Mouse (Mus musculus) kidney, embryonic 14.5 days (tissue): ENCODE measurements around the gene Eif2b5. TPM values are rescaled to one million over a fixed set of nuclear protein-coding genes. Genes with fewer than 3 reads are reported as not detected.

Source experiments
- ATAC-seq: fragments of 200-750 bp; cut with Nextera tagmentation; 2 replicates; pipeline ENCODE4 v1.8.0; 2017; ENCODE audit warnings: moderate number of reproducible peaks, mild to moderate bottlenecking, moderate TSS enrichment, moderate library complexity; ENCODE audit not compliant: low FRiP score, low TSS enrichment
- H3K27ac ChIP-seq: fragments of 300-500 bp; sonication (generic); 2 replicates; pipeline ENCODE4 v1.5.1; 2014; ENCODE audit warnings: low read depth, mild to moderate bottlenecking, low read length, moderate library complexity, mixed read lengths
- H3K27me3 ChIP-seq: fragments of 300-500 bp; sonication (generic); 2 replicates; pipeline ENCODE4 v1.6.1; 2014; ENCODE audit warnings: mild to moderate bottlenecking, low read length; ENCODE audit not compliant: control insufficient read depth, insufficient read depth
- H3K36me3 ChIP-seq: fragments of 300-500 bp; sonication (generic); 2 replicates; pipeline ENCODE4 v1.6.1; 2014; ENCODE audit warnings: low read length, mixed read lengths; ENCODE audit not compliant: control insufficient read depth, insufficient read depth
- H3K4me1 ChIP-seq: fragments of 300-500 bp; sonication (generic); 2 replicates; pipeline ENCODE4 v1.6.1; 2014; ENCODE audit warnings: low read length, mixed read lengths; ENCODE audit not compliant: control insufficient read depth, insufficient read depth
- H3K4me2 ChIP-seq: fragments of 300-500 bp; sonication (generic); replicated peaks from 2 replicates; pipeline ENCODE4 v1.6.1; 2014; ENCODE audit warnings: low read depth, mild to moderate bottlenecking, low read length
- H3K4me3 ChIP-seq: fragments of 300-500 bp; sonication (generic); 2 replicates; pipeline ENCODE4 v1.5.1; 2014; ENCODE audit warnings: mild to moderate bottlenecking, low read length
- H3K9ac ChIP-seq: fragments of 300-500 bp; sonication (generic); 2 replicates; pipeline ENCODE4 v1.6.1; 2014; ENCODE audit warnings: low read depth, mild to moderate bottlenecking, low read length, moderate library complexity
- H3K9me3 ChIP-seq: fragments of 300-500 bp; sonication (generic); 2 replicates; pipeline ENCODE4 v1.6.1; 2016; ENCODE audit warnings: low read length; ENCODE audit not compliant: control insufficient read depth
- WGBS: fragments of 180-500 bp; shearing (Covaris S2); extraction: QIAGEN DNeasy Blood & Tissue Kit; methylation state at CpG from one replicate; pipeline ENCODE4 v1.1.7; 2014; 5-methylcytosine and 5-hydroxymethylcytosine counted together
- polyA plus RNA-seq: library from polyadenylated mRNA; unstranded; fragments of >200 nt; fragmentation: Nextera tagmentation; extraction: Ambion mirVana; gene quantifications from 2 replicates; pipeline ENCODE4 v1.2.1, GENCODE M21; 2014

Gene Eif2b5
- polyA plus RNA-seq, 1 experiment from 2014 or later: 115 TPM

DNA sequence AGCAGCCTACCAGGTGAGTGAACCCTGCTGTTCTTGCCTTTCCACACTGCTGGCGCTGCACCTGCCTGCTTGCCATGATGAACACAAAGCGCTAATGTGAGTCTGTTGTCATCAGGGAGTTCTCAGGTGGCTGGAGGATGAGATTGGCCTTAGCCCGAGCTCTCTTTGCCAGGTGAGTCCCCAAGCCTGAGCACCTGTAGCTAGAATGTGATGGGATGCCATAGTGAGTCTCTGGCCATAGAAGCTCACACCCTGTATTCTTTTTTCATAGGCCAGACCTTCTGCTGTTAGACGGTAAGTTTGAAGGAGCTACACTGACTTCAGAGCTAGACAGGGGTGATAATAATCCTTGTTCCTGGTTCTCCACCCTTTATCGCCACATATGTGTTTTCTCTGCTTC lies 53.1 kb downstream of the Eif2b5 start:
- Histone ChIP-seq H3K4me2 (no peak overlapping the region), H3K9ac (no peak overlapping the region), H3K4me3 (no peak overlapping the region), H3K36me3 (peaks cover 61% of the 10 kb centered on the region), H3K27ac (no peak overlapping the region), H3K27me3 (no peaks in the 10 kb centered on the region), H3K4me1 (peaks cover 11% of the 10 kb centered on the region; the same call in 1 of the 2 replicates), H3K9me3 (no peaks in the 10 kb centered on the region)
- WGBS: 98% methylated on average over 5 of the region's 5 CpGs
- no peak for ATAC-seq

DNA sequence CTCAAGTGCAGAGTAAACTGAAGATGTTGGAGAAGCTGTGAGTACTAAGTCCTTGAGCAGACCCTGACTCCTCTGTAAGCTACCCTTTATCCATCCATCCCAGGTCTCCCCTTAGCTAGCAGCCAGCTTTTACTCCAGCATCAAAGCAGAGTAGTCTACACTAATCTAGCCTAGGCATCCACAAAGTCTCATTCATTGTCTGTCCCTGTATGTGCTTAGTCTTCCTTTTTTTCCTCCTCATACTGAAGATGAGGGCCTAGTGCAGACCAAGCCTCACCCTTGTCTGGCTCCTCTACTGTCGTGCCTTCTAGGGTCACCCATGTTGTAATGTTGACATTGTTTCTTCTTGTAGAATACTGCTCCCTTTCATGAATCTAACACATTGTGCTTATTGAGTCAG lies 54.0 kb downstream of the Eif2b5 start:
- H3K4me3 ChIP-seq: no peak overlapping the region
- H3K36me3 ChIP-seq: peaks cover 65% of the 10 kb centered on the region
- no peak overlapping the region for H3K27ac ChIP-seq

GRCm38 (mm10) chr16:20555000-20555399 lies 56.4 kb downstream of the Eif2b5 start:
- 86% methylated on average over 6 of the region's 6 CpGs for WGBS
- no peak overlapping the region for H3K9ac ChIP-seq
- no peaks in the 10 kb centered on the region for H3K27me3 ChIP-seq
- H3K36me3 ChIP-seq: peaks cover 85% of the 10 kb centered on the region
- no peaks in the 10 kb centered on the region for H3K4me1 ChIP-seq
- H3K4me2 ChIP-seq: no peak overlapping the region
- no peak overlapping the region for H3K27ac ChIP-seq
- no peaks in the 10 kb centered on the region for H3K9me3 ChIP-seq
- no peak for ATAC-seq
- no peak overlapping the region for H3K4me3 ChIP-seq

More for the DNA sequence above, 54.0 kb downstream of the Eif2b5 start:
- peaks cover 8% of the 10 kb centered on the region; the same call in 1 of the 2 replicates for H3K4me1 ChIP-seq
- no peak overlapping the region for H3K9ac ChIP-seq
- WGBS: 88% methylated on average over 1 of the region's 1 CpGs
- no peak overlapping the region for H3K4me2 ChIP-seq
- no peak for ATAC-seq
- H3K27me3 ChIP-seq: no peaks in the 10 kb centered on the region
- no peaks in the 10 kb centered on the region for H3K9me3 ChIP-seq

GRCm38 (mm10) chr16:20557381-20557780 lies 58.8 kb downstream of the Eif2b5 start:
- Histone ChIP-seq H3K27me3 (no peaks in the 10 kb centered on the region), H3K9ac (no peak overlapping the region), H3K4me3 (no peak overlapping the region), H3K4me2 (no peak overlapping the region), H3K9me3 (no peaks in the 10 kb centered on the region), H3K36me3 (peaks cover 87% of the 10 kb centered on the region), H3K4me1 (no peaks in the 10 kb centered on the region), H3K27ac (no peak overlapping the region)
- 70% methylated on average over 7 of the region's 7 CpGs for WGBS
- ATAC-seq: no peak

Other genes starting within 250 kb of the Eif2b5 start
- 84.6 and 110 TPM in 2 replicates for gene Parl, start 196.4 kb upstream of the Eif2b5 start, polyA plus RNA-seq
- not detected in 2 replicates for gene Cyp2ab1, start 173.4 kb upstream of the Eif2b5 start, polyA plus RNA-seq
- 37.3 and 64.0 TPM in 2 replicates for gene Abcc5, start 72.4 kb upstream of the Eif2b5 start, polyA plus RNA-seq
- 29.1 and 30.5 TPM in 2 replicates for gene Dvl3, start 18.2 kb downstream of the Eif2b5 start, polyA plus RNA-seq
- 607 TPM in 2 replicates for gene Ap2m1, start 36.7 kb downstream of the Eif2b5 start, polyA plus RNA-seq
- 42.6 and 44.5 TPM in 2 replicates for gene Abcf3, start 49.8 kb downstream of the Eif2b5 start, polyA plus RNA-seq
- gene Vwa5b2, start 90.7 kb downstream of the Eif2b5 start, polyA plus RNA-seq: 0.79 and 1.3 TPM in 2 replicates
- gene Eef1akmt4, start 112.8 kb downstream of the Eif2b5 start, polyA plus RNA-seq: 42.2 and 42.4 TPM in 2 replicates
- gene Gm49333, start 112.8 kb downstream of the Eif2b5 start, polyA plus RNA-seq: not detected in 2 replicates
- 44.3 and 55.7 TPM in 2 replicates for gene Alg3, start 112.9 kb downstream of the Eif2b5 start, polyA plus RNA-seq
- 1.7 and 1.9 TPM in 2 replicates for gene Camk2n2, start 122.5 kb downstream of the Eif2b5 start, polyA plus RNA-seq
- 2.6 and 3.1 TPM in 2 replicates for gene Ece2, start 131.0 kb downstream of the Eif2b5 start, polyA plus RNA-seq
- gene Psmd2, start 152.8 kb downstream of the Eif2b5 start, polyA plus RNA-seq: 208 and 355 TPM in 2 replicates
- gene Eif4g1, start 169.5 kb downstream of the Eif2b5 start, polyA plus RNA-seq: 131 and 213 TPM in 2 replicates
- 3.8 and 5.5 TPM in 2 replicates for gene Fam131a, start 194.4 kb downstream of the Eif2b5 start, polyA plus RNA-seq
- gene Polr2h, start 218.8 kb downstream of the Eif2b5 start, polyA plus RNA-seq: 147 and 172 TPM in 2 replicates
- gene Clcn2, start 218.9 kb downstream of the Eif2b5 start, polyA plus RNA-seq: 15.5 and 17.3 TPM in 2 replicates
- 3.9 and 4.6 TPM in 2 replicates for gene Chrd, start 234.3 kb downstream of the Eif2b5 start, polyA plus RNA-seq
- 0.89 and 1.2 TPM in 2 replicates for gene Thpo, start 235.7 kb downstream of the Eif2b5 start, polyA plus RNA-seq